Mouse (Mus musculus): Measurements from ENCODE around the gene Mxra7.

GRCm38 (mm10) chr11:116807526-116807925 lies 20.3 kb downstream of the Mxra7 start:
- TF ChIP-seq CTCF (conservative IDR thresholded peaks at IDR 0.05; ENCODE audit: low read length) (no peak), POU5F1 (IDR thresholded peaks at IDR 0.05; ENCODE audit: borderline replicate concordance, low read length) (no peak)
